Mouse (Mus musculus) testis, postnatal 10 days (tissue): ENCODE data around the gene AI467606.
A peak's percentile ranks its signal among the peaks of the same experiment; 100 is the strongest.
"Not testable (repeated sequence)": the region's sequence is repeated elsewhere in the genome, so short reads cannot be mapped to it uniquely, and the experiment has no call there.

Source experiments
- DNase-seq: peaks from one replicate; pipeline ENCODE4 v3.0.0; 2021; ENCODE audit warnings: low spot score

The AI467606 gene

DNA sequence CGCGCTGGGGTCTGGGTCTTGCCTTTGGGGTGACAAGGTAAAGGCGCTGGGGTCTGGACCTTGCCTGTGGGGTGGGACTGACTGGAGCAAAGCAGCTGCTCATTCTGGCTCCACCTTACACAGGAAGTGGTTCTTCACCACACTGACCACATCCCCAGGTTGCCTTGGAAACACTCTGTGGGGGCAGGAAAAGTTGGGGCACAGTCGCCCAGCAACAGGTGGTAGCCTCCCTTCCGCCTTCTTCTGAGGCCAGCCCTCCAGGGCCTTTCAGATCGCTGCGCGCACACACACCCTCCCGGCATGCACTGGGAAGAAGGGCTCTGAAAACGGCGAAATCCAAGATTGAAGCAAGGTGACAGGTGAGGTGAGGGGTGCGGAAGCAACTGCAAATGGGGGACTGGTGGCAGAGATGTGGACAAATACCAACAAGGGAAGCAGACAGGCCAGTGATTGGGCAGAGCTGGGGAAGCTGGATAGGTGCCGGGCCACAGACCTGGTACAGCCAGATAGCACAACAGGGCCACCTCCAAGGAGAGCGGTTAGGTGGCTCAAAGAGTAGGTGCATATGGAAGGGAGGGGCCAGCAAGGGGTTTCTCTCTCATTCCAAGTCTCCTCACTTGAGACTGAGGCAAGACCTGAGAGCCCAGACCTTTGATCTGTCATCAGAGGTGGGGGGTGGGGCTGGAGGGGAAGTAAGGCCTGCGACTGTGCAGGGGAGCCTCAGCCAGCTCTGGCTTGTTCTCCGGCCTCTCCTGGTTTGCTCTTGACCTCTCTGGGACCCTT, at the start of gene AI467606:
AI467606 (plus strand) TSS at position 246 of the 783 bp plus-strand sequence.
- DNase-seq: no peak

- peak; percentile 94 for DNase-seq
Observed at GRCm38 (mm10) chr7:127041851-127042672, 49.1 kb upstream of the AI467606 start, which contains the start of gene Kif22. Gene Kif22, minus strand, starts transcription at chr7:127042471.

GRCm38 (mm10) chr7:127055026-127055585, 36.1 kb upstream of the AI467606 start:
- DNase-seq: no peak

DNA sequence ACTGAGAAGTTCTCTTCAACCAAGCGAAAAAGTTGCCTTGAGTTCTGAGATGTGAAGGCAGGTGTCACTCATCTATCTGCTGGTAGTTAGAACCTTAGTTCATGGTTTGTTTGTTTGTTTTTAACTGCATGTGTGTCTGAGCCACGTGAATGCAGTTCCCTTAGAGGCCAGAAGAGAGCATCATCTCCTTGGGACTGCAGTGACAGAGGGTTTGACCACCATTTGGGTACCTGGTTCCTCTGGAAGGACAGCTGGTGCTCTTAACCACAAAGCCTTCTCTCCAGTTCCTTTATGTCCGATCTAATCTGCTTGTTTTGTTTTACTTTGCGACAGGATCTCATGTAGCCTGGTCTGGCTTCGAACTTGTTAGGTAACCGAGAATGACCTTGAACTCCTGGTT, 25.6 kb upstream of the AI467606 start:
- DNase-seq: no peak

- DNase-seq: no peak
Observed at GRCm38 (mm10) chr7:127066317-127066716, 24.8 kb upstream of the AI467606 start.

GRCm38 (mm10) chr7:127070871-127071413, 20.2 kb upstream of the AI467606 start:
- no peak for DNase-seq

DNA sequence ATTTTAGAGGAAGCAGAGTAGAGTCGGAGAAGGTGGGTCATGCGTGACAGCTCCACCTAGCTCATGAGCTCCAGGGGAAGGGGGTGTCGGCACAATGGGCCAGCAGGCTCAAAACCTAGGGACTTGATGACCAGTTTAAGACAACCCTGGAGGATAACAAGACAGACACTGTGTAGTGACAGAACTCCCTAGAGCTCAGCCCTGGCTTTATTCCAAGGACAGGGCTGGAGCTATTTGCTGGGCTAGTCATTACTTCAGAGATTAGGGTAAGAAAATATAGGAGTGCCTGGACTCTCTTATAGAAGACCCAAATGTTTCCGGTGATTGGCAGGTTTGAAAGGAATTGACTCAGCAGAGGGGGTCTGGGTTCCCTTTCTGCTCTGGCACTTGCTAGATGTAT, 17.9 kb upstream of the AI467606 start:
- DNase-seq: no peak

DNA sequence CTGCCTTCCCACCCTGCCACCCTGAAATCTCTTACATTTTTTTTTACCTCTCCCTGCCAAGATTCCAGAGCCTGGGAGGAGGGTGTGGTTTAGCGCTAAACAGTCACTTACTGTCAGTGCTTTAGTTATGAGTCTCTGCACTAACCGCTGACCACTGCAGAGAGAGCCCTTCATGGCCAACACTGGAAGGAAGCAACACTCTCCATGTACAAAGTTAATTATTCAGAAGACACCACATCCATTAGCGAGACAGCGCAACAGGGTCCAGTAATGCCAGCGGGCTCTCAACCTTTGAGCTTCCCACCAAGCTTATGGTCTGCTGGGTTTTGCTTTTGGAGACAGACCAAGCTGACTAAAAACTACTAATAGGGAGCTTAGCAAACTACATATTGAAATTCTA, 15.0 kb upstream of the AI467606 start:
- no peak for DNase-seq

DNA sequence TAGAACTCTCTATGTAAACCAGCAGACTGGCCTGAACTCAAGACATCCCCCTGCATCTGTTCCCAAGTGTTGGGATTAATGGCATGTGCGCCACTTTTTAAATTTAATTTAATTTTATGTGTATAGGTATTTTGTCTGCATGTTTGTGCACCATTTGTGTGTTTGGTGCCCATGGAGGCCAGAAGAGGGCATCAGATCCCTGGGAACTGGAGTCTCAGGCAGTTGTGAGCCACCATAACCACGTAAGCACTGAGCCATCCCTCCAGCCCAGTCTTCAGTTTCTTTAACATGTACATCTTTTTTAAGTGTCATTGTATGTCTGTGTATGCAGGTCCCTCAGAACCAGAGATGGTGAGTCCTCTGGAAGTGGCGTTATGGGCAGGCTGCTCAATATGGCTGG, 13.5 kb upstream of the AI467606 start:
- no peak for DNase-seq

GRCm38 (mm10) chr7:127080045-127080444, 11.1 kb upstream of the AI467606 start:
- DNase-seq: no peak

GRCm38 (mm10) chr7:127082271-127082670, 8.9 kb upstream of the AI467606 start:
- DNase-seq: no peak

DNA sequence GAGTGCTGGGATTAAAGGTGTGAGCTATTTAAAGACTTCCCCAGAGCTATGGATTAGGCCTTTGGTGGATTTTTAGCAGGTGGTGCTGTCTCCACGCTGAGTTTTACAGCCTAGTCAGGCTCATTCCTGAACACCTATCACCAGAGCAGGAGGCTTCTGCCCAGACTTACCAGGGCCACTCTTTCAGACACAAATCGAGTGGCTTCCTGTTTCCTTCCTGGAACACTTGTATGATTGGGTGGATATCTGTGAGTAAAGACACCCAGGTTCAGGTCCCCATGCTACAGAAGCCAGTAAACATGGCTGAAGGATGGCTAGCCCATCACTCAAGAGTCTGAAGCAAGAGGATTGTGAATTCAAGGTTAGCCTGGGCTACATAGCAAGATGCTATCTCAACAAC, 8.2 kb upstream of the AI467606 start:
- DNase-seq: no peak

DNA sequence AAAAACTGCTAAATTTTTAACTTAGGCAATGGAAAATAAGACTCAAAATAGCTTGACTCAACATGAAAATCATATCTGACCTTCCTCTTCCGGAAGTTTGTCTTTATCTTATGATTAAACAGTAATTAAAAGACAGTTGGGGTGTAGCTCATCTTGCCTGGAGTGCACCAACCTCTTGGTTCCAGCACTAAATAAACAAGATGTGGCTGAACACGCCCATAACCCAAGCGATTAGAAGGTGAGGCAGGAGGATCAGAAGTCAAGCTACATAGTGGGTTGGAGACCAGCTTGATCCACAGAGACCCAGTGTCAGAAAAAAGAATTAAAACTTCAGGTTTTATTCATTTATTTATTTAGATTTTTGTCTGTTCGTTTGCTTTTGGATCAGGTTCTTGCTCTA, 7.5 kb upstream of the AI467606 start:
- no peak for DNase-seq

DNA sequence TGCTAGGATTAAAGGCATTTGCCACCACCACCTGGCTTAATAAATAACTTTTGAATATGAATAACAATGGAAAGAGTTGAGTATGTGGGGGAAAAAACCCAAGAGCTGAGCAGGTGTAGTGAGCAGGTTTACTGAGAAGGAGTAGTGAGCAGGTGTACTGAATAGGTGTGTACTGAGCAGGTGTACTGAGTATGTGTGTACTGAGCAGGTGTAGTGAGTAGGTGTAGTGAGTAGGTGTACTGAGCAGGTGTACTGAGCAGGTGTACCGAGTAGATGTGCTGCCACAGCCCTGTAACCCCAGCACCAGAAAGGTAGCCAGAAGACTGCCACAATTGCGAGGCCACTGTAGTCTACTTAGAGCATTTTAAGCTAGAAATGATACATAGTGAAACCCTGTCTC, 6.4 kb upstream of the AI467606 start:
- no peak for DNase-seq

DNA sequence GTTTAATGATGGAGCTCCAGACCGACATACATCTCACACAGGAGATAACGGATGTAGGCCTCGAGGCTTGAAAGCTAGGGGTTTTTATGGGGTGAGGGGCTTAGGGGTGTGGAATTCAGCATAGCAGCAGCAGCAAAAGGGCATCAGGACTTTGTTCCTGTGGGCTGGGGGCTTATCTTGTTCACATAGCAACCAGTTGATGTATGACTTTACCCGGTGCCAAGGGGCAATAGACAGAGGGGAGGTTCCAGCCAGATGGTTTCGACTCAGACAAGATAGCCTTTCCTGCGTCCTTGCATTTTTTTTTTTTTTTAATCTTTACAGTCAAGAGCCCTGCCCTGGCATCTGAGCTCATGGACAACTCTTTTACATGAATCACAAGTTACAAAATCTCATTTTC, 5.4 kb upstream of the AI467606 start:
- not testable (repeated sequence) for DNase-seq

- DNase-seq: not testable (repeated sequence)
Observed at GRCm38 (mm10) chr7:127087278-127088010, 3.7 kb upstream of the AI467606 start, which contains the start of gene Zg16. Gene Zg16, minus strand, starts transcription at chr7:127087328.

GRCm38 (mm10) chr7:127088083-127088482, 3.1 kb upstream of the AI467606 start:
- no peak for DNase-seq

GRCm38 (mm10) chr7:127088901-127089845, 2.0 kb upstream of the AI467606 start:
- DNase-seq: no peak

- DNase-seq: no peak
Observed at GRCm38 (mm10) chr7:127090154-127091113, 725 bp upstream of the AI467606 start.
